Mouse (Mus musculus) mature B cell (primary cell): ENCODE data around the gene Tnfrsf25.

Experiments used
- in situ Hi-C: fragments of 300-500 bp; cut with MboI; formaldehyde crosslinking; loops from 2 replicates; pipeline ENCODE4 v1.14.3; 2019

Gene Tnfrsf25

GRCm38 (mm10) chr4:152121183-152121505, 5.4 kb downstream of the Tnfrsf25 start:
- in situ Hi-C loops: no loop called here

- in situ Hi-C loops: no loop called here
These were observed 8.7 kb downstream of the Tnfrsf25 start for GRCm38 (mm10) chr4:152124361-152124961.

GRCm38 (mm10) chr4:152125161-152126025, 9.7 kb downstream of the Tnfrsf25 start:
- in situ Hi-C loops: no loop called here

GRCm38 (mm10) chr4:152126026-152126920, 10.5 kb downstream of the Tnfrsf25 start:
- in situ Hi-C loops: no loop called here

- in situ Hi-C loops: no loop called here
These were observed 12.2 kb downstream of the Tnfrsf25 start for GRCm38 (mm10) chr4:152127884-152128283.

GRCm38 (mm10) chr4:152128784-152129183, 13.1 kb downstream of the Tnfrsf25 start:
- in situ Hi-C loops: no loop called here

GRCm38 (mm10) chr4:152129395-152129930, 13.7 kb downstream of the Tnfrsf25 start:
- in situ Hi-C loops: no loop called here

- in situ Hi-C loops: no loop called here
These were observed 15.3 kb downstream of the Tnfrsf25 start for GRCm38 (mm10) chr4:152130771-152131653.

GRCm38 (mm10) chr4:152131809-152132771, 16.4 kb downstream of the Tnfrsf25 start:
- in situ Hi-C loops: no loop called here

GRCm38 (mm10) chr4:152132772-152133169, 17.0 kb downstream of the Tnfrsf25 start:
- in situ Hi-C loops: no loop called here

- in situ Hi-C loops: no loop called here
These were observed 17.5 kb downstream of the Tnfrsf25 start for GRCm38 (mm10) chr4:152133213-152133612.

- in situ Hi-C loops: no loop called here
These were observed 18.8 kb downstream of the Tnfrsf25 start for GRCm38 (mm10) chr4:152134507-152134906.

- in situ Hi-C loops: no loop called here
These were observed 19.6 kb downstream of the Tnfrsf25 start for GRCm38 (mm10) chr4:152135363-152135762.

GRCm38 (mm10) chr4:152136112-152136875, 20.6 kb downstream of the Tnfrsf25 start:
- in situ Hi-C loops: no loop called here

- in situ Hi-C loops: no loop called here
These were observed 21.1 kb downstream of the Tnfrsf25 start for GRCm38 (mm10) chr4:152136876-152137250.

- in situ Hi-C loops: no loop called here
These were observed 22.9 kb downstream of the Tnfrsf25 start for GRCm38 (mm10) chr4:152138497-152139260.

GRCm38 (mm10) chr4:152140441-152140840, 24.7 kb downstream of the Tnfrsf25 start:
- in situ Hi-C loops: no loop called here

- in situ Hi-C loops: no loop called here
These were observed 25.9 kb downstream of the Tnfrsf25 start for GRCm38 (mm10) chr4:152141521-152142135.
